ENCODE assay signal across 27 mouse cellular contexts in the genomic region with DNA sequence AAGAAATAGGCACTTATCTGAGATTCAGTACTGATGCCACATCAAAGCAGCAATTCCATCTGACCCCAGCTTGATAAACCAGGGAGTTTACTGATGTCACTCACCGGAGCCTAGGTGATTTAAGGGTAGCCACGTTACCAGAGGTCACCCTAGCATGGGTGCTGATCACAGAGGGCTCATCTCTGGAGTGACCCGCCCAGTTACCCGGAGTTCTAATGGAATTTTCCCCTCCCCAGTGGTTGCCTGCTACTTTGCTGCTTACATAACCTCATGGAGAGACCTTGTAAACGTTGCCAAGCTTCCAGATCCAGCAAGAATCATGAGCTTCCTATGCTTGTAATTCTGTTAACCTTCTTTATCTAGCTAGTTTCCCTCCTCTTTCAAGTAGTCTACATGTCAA.
DNase-seq lines count a peak whose midpoint lies in the region; ATAC-seq and TF ChIP-seq lines count a peak whose summit lies in the region.
"Had no signal": no experiment of that assay in that cellular context is flagged by ENCODE, and none has a peak within 500 bp of the region (broad histone marks: within the 10 kb centered on the region; RNA-seq: fewer than 3 reads in every experiment).

No protein-coding gene starts in this region.

- H3K27ac ChIP-seq in midbrain, postnatal 0 days (ENCODE audit: low read depth, low read length), result no peak overlapping the region
- H3K27ac ChIP-seq: embryonic facial prominence, embryonic 10.5 days; embryonic facial prominence, embryonic 13.5 days; forebrain, embryonic 12.5 days; gastrocnemius, adult 2 months; hindbrain, embryonic 10.5 days; hindbrain, embryonic 13.5 days; intestine, embryonic 15.5 days had no signal

- WGBS in midbrain, postnatal 0 days, result 75% methylated on average over 5 of the region's 5 CpGs

- no peaks in the 10 kb centered on the region for H3K36me3 ChIP-seq in midbrain, postnatal 0 days (ENCODE audit: insufficient read depth, low read length)
- H3K36me3 ChIP-seq: embryonic facial prominence, embryonic 10.5 days; embryonic facial prominence, embryonic 13.5 days; forebrain, embryonic 12.5 days; hindbrain, embryonic 10.5 days; hindbrain, embryonic 13.5 days; intestine, embryonic 15.5 days had no signal

- no peak for TF ChIP-seq CTCF in midbrain, postnatal 0 days (IDR thresholded peaks at IDR 0.05)

- H3K4me3 ChIP-seq in midbrain, postnatal 0 days (ENCODE audit: low read depth, low read length), result no peak overlapping the region
- H3K4me3 ChIP-seq: embryonic facial prominence, embryonic 10.5 days; embryonic facial prominence, embryonic 13.5 days; erythroblast, embryonic 14.5 days; forebrain, embryonic 12.5 days; gastrocnemius, adult 2 months; hindbrain, embryonic 10.5 days; hindbrain, embryonic 13.5 days; intestine, embryonic 15.5 days had no signal

- peak; percentile 59 to 92 for DNase-seq in adrenal gland, adult (ENCODE audit: inconsistent age in 2 of 2, low spot score in 1 of 2)
- no peak for DNase-seq in adrenal gland, postnatal 4 days (ENCODE audit: low spot score in 2 of 2)
- DNase-seq in adrenal gland, adult 2 months, result peak; percentile 71
- DNase-seq in adrenal gland, postnatal 14 days, result peak; percentile 44
- DNase-seq in midbrain, postnatal 0 days (ENCODE audit: low spot score), result no peak
- DNase-seq: cerebellum, adult 11 months; cerebellum, adult 2 months; cerebellum, adult 9-11 months; cerebellum, postnatal 25 days; embryo, embryonic 11 days; gastrocnemius, adult 2 months; gastrocnemius, postnatal 14 days; heart, adult 11 months; heart, postnatal 36 days; kidney, adult 11 months had no signal

- no peaks in the 10 kb centered on the region for H3K4me1 ChIP-seq in midbrain, postnatal 0 days (ENCODE audit: insufficient read depth, low read length)
- H3K4me1 ChIP-seq: embryonic facial prominence, embryonic 10.5 days; embryonic facial prominence, embryonic 13.5 days; forebrain, embryonic 12.5 days; hindbrain, embryonic 10.5 days; hindbrain, embryonic 13.5 days; intestine, embryonic 15.5 days had no signal

- no peaks in the 10 kb centered on the region for H3K9me3 ChIP-seq in midbrain, postnatal 0 days (ENCODE audit: low read length)
- H3K9me3 ChIP-seq: embryonic facial prominence, embryonic 10.5 days; embryonic facial prominence, embryonic 13.5 days; forebrain, embryonic 12.5 days; hindbrain, embryonic 10.5 days; hindbrain, embryonic 13.5 days; intestine, embryonic 15.5 days had no signal

- ATAC-seq in frontal cortex, adult (ENCODE audit: low TSS enrichment), result no peak
- ATAC-seq in midbrain, postnatal 0 days (ENCODE audit: low FRiP score), result no peak
- ATAC-seq: activated CD4-positive, CD25-positive, alpha-beta regulatory T cell, adult 4 months; forebrain, embryonic 16.5 days; hindbrain, embryonic 16.5 days; intestine, embryonic 15.5 days had no signal

- H3K9ac ChIP-seq in midbrain, postnatal 0 days (replicated peaks; ENCODE audit: low read length, poor library complexity, severe bottlenecking), result no peak overlapping the region
- H3K9ac ChIP-seq: embryonic facial prominence, embryonic 13.5 days; forebrain, embryonic 12.5 days; hindbrain, embryonic 13.5 days; intestine, embryonic 15.5 days had no signal

- no peaks in the 10 kb centered on the region for H3K27me3 ChIP-seq in midbrain, postnatal 0 days (ENCODE audit: insufficient read depth, low read length)
- H3K27me3 ChIP-seq: embryonic facial prominence, embryonic 13.5 days; forebrain, embryonic 12.5 days; hindbrain, embryonic 13.5 days; intestine, embryonic 15.5 days had no signal

- H3K4me2 ChIP-seq in midbrain, postnatal 0 days (ENCODE audit: low read depth, low read length, poor library complexity, severe bottlenecking), result no peak overlapping the region
- H3K4me2 ChIP-seq: embryonic facial prominence, embryonic 13.5 days; forebrain, embryonic 12.5 days; heart, embryonic 11.5 days; hindbrain, embryonic 13.5 days; intestine, embryonic 15.5 days had no signal

Comparison
In these comparisons a context has a peak if more than half of its experiments do, and no peak if none do; other contexts are left out.
1. DNase-seq: peak in adrenal gland, adult (2 of 2), adrenal gland, adult 2 months (single experiment) and adrenal gland, postnatal 14 days (single experiment); none in adrenal gland, postnatal 4 days (0 of 2) and midbrain, postnatal 0 days (single experiment).